Mouse (Mus musculus): Measurements from ENCODE around the gene Map3k14.

DNA sequence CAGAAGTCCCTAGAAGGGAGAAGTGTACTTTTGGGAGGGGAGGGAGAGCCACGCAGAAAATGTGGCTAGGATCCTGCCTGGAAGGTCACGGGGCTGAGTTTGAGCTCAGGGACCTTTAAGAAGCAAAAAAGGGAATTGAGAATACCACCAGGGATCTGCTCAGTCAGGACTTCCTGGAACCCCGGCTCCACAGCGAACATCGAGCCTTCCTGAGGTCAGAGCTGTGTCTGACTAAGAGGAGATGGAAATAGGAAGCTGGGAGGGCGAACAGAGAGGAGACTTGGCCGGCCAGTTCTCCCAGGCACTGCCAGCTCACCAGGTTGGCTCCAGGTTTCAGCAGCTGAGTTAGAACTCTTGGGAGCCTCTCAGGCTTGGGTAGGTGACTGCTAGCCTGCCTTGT is 14.5 kb upstream of the Map3k14 start:
- TF ChIP-seq CTCF (IDR thresholded peaks at IDR 0.05; ENCODE audit: low read depth) (no peak), EP300 (IDR thresholded peaks at IDR 0.05; ENCODE audit: low read depth) (no peak)

All from liver, embryonic 14.5 days (tissue).